Mouse (Mus musculus) embryo, embryonic 11.5 days (tissue): ENCODE measurements around the gene Kctd8.

Source experiments
- DNase-seq: peaks from one replicate; pipeline ENCODE4 v3.0.0-alpha.2; 2012; ENCODE audit warnings: low read depth, low spot score

Gene Kctd8

DNA sequence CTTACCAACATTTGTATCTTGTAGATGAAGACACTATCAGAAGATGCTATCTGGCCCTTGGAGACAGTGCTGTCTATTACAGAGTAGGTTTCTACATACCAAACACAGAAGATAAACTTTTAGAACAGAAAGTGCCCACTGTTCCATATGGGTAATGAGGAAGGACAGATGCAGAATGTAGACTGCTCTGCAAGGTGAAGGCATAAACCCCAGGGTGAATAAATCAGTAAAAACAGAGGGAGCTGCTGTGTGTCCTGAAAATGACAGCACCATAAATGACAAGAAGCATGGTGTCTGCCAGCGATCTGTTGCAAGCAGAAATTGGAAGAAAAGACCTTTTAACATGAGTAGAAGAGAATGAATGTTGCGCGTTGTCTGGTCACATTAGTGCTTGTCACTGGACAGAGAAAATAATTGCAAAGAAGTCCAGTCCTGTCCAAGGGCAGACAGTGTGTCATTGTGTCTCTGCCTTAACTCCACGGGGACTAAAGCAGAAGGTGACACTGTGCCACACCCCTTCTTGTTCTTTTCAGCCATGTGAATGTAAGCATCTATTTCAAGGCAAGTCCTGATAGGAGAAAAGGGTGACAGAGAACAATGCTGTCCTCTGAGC lies 181.5 kb downstream of the Kctd8 start:
- no peak for DNase-seq

DNA sequence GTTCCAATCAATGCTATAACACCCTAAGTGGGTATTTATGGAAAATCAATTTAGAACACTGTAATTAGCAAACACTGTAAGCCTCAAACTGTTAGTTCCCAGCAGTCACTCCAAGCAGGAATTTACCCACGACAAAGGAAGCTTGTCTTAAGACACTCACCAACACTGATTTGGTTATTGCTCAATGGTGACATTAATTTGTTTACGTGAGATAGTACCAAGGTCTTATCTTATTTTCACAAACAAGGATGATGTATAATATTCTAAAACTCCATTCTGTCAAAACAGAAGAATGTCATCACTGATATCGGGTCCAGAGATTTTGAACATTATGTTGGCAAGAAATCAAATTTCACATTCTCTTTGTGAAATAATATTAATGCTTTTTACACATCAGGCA lies 185.0 kb downstream of the Kctd8 start:
- DNase-seq, result no peak

DNA sequence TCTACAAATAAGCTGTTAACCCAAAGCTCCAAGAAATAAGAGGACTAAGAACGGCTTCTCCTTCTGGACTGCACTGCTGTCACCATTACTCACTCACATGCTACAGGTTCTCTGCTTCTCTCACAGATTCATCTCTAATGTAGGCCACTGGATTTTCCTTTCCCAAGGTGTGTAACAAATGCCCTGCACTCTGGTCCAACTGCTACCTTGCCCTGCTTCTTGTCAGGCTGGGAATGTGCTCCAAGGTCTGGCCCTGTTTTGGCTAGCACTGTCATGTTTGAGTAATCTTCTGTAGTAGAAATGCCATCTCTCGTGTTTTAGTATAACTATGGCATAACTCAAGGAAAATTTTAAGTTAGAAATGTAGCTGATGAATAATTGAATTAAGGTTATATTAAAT lies 195.7 kb downstream of the Kctd8 start:
- DNase-seq, result no peak

DNA sequence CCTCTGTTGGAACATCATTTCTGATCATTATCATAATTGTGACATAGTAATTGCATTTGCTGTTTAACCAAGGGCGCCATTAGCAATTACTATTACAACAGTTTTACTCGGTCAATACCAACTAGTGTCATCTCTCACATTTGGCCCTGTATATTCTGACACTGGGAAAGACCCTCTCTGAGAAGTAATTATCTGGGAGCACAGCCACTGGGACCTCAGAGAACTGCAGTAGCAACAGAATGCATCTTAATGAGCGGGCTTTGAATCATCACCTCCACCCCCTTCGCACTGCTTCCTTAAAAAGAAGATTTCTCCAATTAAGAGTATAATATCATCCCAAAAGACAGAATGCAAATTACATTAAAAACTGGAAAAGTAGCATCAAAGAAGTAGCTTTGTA lies 200.4 kb downstream of the Kctd8 start:
- no peak for DNase-seq

DNA sequence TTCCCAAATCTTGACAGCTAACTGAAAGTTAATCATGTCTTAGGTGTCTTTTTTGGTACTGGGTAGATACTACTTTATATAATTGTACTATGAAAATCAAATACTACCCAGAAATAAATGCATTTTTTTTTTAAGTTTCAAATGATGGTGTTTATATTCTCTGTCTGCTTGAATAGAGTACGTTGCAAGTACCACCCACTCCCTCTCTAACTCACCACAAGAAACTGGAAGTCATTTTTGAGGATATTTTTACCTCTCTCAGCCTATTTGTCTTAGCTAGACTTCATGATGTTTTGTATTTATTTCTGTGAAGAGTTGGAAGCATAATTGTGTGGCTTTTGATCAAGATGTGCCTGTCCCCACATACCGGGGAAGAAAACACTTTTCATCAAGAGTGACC lies 232.8 kb downstream of the Kctd8 start:
- no peak for DNase-seq

DNA sequence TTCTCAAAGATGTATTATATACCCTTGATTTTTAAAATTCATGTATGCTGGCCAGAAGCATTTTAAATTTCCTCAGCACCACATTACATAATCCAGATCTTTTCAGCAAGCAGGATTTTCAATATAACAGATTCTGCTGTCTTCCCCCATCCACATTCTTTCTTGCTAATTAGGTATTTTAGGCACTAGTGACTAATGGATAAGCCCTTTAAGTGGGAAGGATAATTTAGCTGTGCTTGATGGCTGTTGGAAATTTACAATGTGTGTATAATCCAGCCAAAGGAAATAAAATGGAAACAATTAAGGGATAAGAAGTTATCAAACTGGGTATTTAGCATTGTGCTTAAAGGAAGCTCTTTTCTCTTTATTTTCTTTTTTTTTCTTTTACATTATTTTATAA lies 252.6 kb downstream of the Kctd8 start:
- DNase-seq, result no peak
